Mouse (Mus musculus) gastrocnemius, adult 18-20 months (tissue): ENCODE results near the gene Kcnc4. TPM values are rescaled to one million over a fixed set of nuclear protein-coding genes. Genes with fewer than 3 reads are reported as not detected.

Experiments
- total RNA-seq, 2 experiments: library from RNA; stranded (reverse); gene quantifications; 2 replicates each; pipeline ENCODE4 v1.2.3; 2021

Gene Kcnc4
- total RNA-seq, 2 experiments from 2014 or later: 53.1 to 95.8 TPM

Other genes starting within 250 kb of the Kcnc4 start
- gene Cym, start 237.8 kb downstream of the Kcnc4 start, total RNA-seq: not detected
- not detected for gene A630076J17Rik, start 228.9 kb downstream of the Kcnc4 start, total RNA-seq
- not detected for gene Prok1, start 219.8 kb downstream of the Kcnc4 start, total RNA-seq
- gene Lamtor5, start 180.7 kb downstream of the Kcnc4 start, total RNA-seq: 10 to 100 TPM; 57.2 to 58.1 TPM
- under 1 TPM; 0.09 TPM for gene Slc16a4, start 168.3 kb downstream of the Kcnc4 start, total RNA-seq
- 10 to 100 TPM; 21.3 to 23.5 TPM for gene Rbm15, start 125.9 kb downstream of the Kcnc4 start, total RNA-seq
- gene Slc6a17, start 58.5 kb upstream of the Kcnc4 start, total RNA-seq: 1 to 10 TPM; 1.0 to 2.3 TPM
- not detected for gene Ubl4b, start 95.5 kb upstream of the Kcnc4 start, total RNA-seq
- not detected for gene Alx3, start 135.5 kb upstream of the Kcnc4 start, total RNA-seq
- not detected for gene Gm10961, start 171.8 kb upstream of the Kcnc4 start, total RNA-seq
- 10 to 100 TPM; 15.1 to 17.9 TPM for gene Strip1, start 172.1 kb upstream of the Kcnc4 start, total RNA-seq
- 10 to 100 TPM; 25.0 to 30.9 TPM for gene Ahcyl1, start 237.0 kb upstream of the Kcnc4 start, total RNA-seq